ENCODE assay signal across 14 mouse cellular contexts in the genomic region with DNA sequence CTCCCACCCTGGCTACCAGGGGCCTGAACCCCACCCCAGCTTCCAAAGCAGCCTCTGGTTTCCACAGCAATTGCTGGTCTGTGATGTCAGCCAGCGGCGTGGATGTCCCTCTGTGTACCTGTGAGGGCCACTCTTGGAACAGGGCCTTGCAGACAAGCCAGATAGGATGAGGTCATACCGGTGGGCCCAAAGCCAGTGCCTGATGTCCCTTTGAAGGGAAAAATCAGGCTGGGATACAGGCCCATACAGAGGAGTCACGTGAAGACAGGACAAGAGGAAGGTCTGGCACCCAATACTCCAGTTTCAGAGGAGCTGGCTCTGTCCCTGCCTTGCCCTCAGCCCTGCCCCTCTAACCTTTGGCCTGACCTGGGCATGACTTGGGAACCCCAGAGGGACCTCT.
A peak's percentile ranks its signal among the peaks of the same experiment; 100 is the strongest.
DNase-seq lines count a peak whose midpoint lies in the region.
"Had no signal": no experiment of that assay in that cellular context is flagged by ENCODE, and none has a peak within 500 bp of the region (broad histone marks: within the 10 kb centered on the region; RNA-seq: fewer than 3 reads in every experiment).

No protein-coding gene starts in this region.

- no peak overlapping the region for H3K27ac ChIP-seq in heart, embryonic 10.5 days
- H3K27ac ChIP-seq: embryonic facial prominence, embryonic 13.5 days; forebrain, embryonic 10.5 days; hindbrain, embryonic 10.5 days; liver, embryonic 13.5 days; neural tube, embryonic 13.5 days had no signal

- peaks cover 16% of the 10 kb centered on the region; the same call in 1 of the 2 replicates for H3K27me3 ChIP-seq in heart, embryonic 10.5 days (ENCODE audit: insufficient read depth, poor library complexity, severe bottlenecking)
- H3K27me3 ChIP-seq: embryonic facial prominence, embryonic 13.5 days; liver, embryonic 13.5 days; neural tube, embryonic 13.5 days had no signal

- H3K36me3 ChIP-seq in heart, embryonic 10.5 days, result no peaks in the 10 kb centered on the region
- H3K36me3 ChIP-seq: embryonic facial prominence, embryonic 13.5 days; forebrain, embryonic 10.5 days; hindbrain, embryonic 10.5 days; liver, embryonic 13.5 days; neural tube, embryonic 13.5 days had no signal

- 0 out of 2 replicates have a peak, but pooled peaks cover 7% of the 10 kb centered on the region for H3K4me1 ChIP-seq in heart, embryonic 10.5 days
- H3K4me1 ChIP-seq: liver, embryonic 13.5 days; neural tube, embryonic 13.5 days had no signal

- WGBS in heart, embryonic 10.5 days, result 81% methylated on average over 4 of the region's 4 CpGs

- H3K4me3 ChIP-seq in heart, embryonic 10.5 days, result no peak overlapping the region
- H3K4me3 ChIP-seq: embryonic facial prominence, embryonic 13.5 days; forebrain, embryonic 10.5 days; hindbrain, embryonic 10.5 days; liver, embryonic 13.5 days; neural tube, embryonic 13.5 days had no signal

- peak; percentile 43 to 55 for DNase-seq in heart, adult 18-20 months
- no peak for DNase-seq in heart, embryonic 10.5 days (ENCODE audit: low spot score)
- peak; percentile 30 for DNase-seq in lung, postnatal 10 days
- no peak for DNase-seq in lung, postnatal 4 days
- peak; percentile 84 to 88 for DNase-seq in cerebellum, adult 18-20 months
- DNase-seq in heart, postnatal 4 days, result peak; percentile 47
- DNase-seq in layer of hippocampus, postnatal 36 days, result no peak
- DNase-seq in ovary, adult 18-20 months (ENCODE audit: low spot score), result no peak
- DNase-seq: gastrocnemius, postnatal 36 days; liver, embryonic 13.5 days had no signal

- no peaks in the 10 kb centered on the region for H3K9me3 ChIP-seq in heart, embryonic 10.5 days
- H3K9me3 ChIP-seq: embryonic facial prominence, embryonic 13.5 days; forebrain, embryonic 10.5 days; hindbrain, embryonic 10.5 days; liver, embryonic 13.5 days; neural tube, embryonic 13.5 days had no signal

Comparison
In these comparisons a context has a peak if more than half of its experiments do, and no peak if none do; other contexts are left out.
1. DNase-seq: peak in heart, adult 18-20 months (2 of 2), lung, postnatal 10 days (single experiment), cerebellum, adult 18-20 months (2 of 2) and heart, postnatal 4 days (single experiment); none in heart, embryonic 10.5 days (single experiment), lung, postnatal 4 days (0 of 2), layer of hippocampus, postnatal 36 days (0 of 2) and ovary, adult 18-20 months (single experiment).